Mouse (Mus musculus) erythroblast, embryonic 14.5 days (primary cell): ENCODE results near the gene Gm9922. TPM values are rescaled to one million over a fixed set of nuclear protein-coding genes. Genes with fewer than 3 reads are reported as not detected.

Experiments
- H3K27me3 ChIP-seq: 2 replicates; pipeline ENCODE4 v1.6.1; 2012; ENCODE audit warnings: inconsistent platforms; ENCODE audit not compliant: control insufficient read depth
- H3K36me3 ChIP-seq: 2 replicates; pipeline ENCODE4 v1.6.1; 2012; ENCODE audit warnings: mild to moderate bottlenecking, inconsistent platforms; ENCODE audit not compliant: control insufficient read depth
- H3K4me1 ChIP-seq: 2 replicates; pipeline ENCODE4 v1.6.1; 2012; ENCODE audit warnings: inconsistent platforms; ENCODE audit not compliant: control insufficient read depth
- H3K4me3 ChIP-seq: replicated peaks from 2 replicates; pipeline ENCODE3; 2012; ENCODE audit warnings: moderate library complexity, mild to moderate bottlenecking, inconsistent platforms
- H3K9me3 ChIP-seq: 2 replicates; pipeline ENCODE4 v1.6.1; 2012; ENCODE audit warnings: low read length, inconsistent platforms, mixed read lengths; ENCODE audit not compliant: control insufficient read depth
- GATA1 ChIP-seq: IDR thresholded peaks from 2 replicates; pipeline ENCODE4 v1.6.1; 2012; ENCODE audit warnings: low read length, inconsistent platforms, mixed read lengths
- TAL1 ChIP-seq: IDR thresholded peaks from 3 replicates; pipeline ENCODE4 v1.6.1; 2012; ENCODE audit warnings: low read length, inconsistent platforms, mixed read lengths
- polyA plus RNA-seq: library from polyadenylated mRNA; stranded (reverse); fragments of >175 nt; gene quantifications from 2 replicates; pipeline ENCODE4 v1.2.3, GENCODE M21; 2012

Gene Gm9922
- polyA plus RNA-seq, 1 experiment, result not detected

DNA sequence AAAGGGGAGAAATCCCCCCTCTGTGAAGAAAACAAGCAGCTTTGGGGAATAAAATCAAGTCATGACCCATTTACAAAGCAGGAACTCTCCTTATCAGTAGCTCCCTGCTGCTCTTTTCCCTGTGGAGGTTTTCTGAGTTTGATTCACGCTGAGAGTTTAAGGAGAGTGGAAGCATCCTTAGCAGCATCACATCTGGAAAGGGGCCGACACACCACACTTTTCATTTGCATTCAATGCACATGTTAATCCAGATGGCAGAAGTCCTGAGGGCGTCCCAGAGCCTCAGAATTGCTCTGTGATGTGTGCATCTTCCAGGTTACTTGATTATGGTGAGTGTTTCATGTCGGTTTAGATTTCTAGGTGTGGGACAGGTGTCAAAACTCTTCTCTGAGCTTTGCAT lies 25.8 kb upstream of the Gm9922 start:
- H3K4me1 ChIP-seq, result no peaks in the 10 kb centered on the region
- no peaks in the 10 kb centered on the region for H3K9me3 ChIP-seq
- no peaks in the 10 kb centered on the region for H3K27me3 ChIP-seq
- no peak for TF ChIP-seq TAL1
- TF ChIP-seq GATA1, result no peak
- no peak overlapping the region for H3K4me3 ChIP-seq
- H3K36me3 ChIP-seq, result no peaks in the 10 kb centered on the region

DNA sequence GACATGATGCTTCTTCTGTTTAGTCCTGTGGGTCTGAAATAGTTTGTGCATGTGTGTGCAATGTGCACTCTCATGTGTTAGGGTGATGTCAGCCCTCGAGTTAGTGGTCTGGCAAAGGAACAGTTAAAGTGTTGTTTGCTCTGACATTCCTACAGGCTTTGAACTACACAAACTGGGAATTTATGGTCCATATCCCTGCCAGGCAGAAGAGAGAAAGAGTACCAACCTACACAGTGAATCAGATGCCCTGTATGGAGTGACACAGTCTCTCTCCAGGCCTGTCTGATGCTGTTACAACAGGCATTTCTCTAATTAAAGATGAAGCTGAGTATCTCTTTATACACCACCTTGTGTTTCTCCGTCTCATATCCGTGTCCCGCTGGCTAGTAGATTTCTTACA lies 21.3 kb upstream of the Gm9922 start:
- H3K36me3 ChIP-seq, result no peaks in the 10 kb centered on the region
- TF ChIP-seq TAL1 (no peak), GATA1 (no peak)
- H3K27me3 ChIP-seq, result no peaks in the 10 kb centered on the region
- no peaks in the 10 kb centered on the region for H3K4me1 ChIP-seq
- H3K9me3 ChIP-seq, result no peaks in the 10 kb centered on the region
- no peak overlapping the region for H3K4me3 ChIP-seq

DNA sequence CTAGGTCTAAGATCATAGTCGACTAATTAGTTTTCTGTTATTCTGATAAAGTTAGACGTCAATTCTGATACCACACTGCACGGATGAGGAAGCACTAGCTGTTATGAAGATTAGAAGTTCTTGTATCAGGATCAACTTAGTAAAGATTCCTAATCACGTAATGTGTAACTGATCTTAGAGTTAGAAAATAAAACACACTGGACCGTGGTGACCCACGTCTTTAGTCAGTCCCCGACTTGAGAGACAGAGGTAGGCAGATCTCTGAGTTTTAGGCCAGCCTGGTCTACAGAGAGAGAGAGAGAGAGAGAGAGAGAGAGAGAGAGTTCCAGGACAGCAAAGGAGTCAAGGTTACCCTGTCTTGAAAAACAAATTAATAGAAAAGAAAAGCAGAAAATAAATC lies 18.8 kb upstream of the Gm9922 start:
- Histone ChIP-seq H3K9me3 (no peaks in the 10 kb centered on the region), H3K27me3 (no peaks in the 10 kb centered on the region), H3K4me1 (no peaks in the 10 kb centered on the region), H3K4me3 (no peak overlapping the region), H3K36me3 (no peaks in the 10 kb centered on the region)
- TF ChIP-seq TAL1 (no peak), GATA1 (no peak)

DNA sequence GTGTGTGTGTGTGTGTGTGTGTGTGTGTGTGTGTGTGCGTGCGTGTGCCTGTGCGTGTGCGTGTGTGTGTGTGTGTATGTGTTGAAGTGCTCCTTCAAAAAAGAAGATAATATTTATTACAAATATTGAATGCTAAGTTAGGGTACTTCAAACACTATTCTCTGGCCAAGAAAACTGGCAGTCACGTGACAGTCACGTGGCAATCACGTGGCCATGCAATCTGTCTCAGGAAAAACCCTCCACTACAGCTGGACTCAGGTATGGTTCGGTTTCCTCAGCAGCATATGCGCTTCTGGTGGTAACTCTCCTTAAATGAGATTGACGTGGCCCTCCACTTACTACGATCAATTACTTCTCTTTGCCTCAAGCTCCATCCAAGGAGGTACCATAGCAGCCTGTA lies 18.2 kb upstream of the Gm9922 start:
- H3K9me3 ChIP-seq, result no peaks in the 10 kb centered on the region
- H3K27me3 ChIP-seq, result no peaks in the 10 kb centered on the region
- no peak overlapping the region for H3K4me3 ChIP-seq
- no peaks in the 10 kb centered on the region for H3K36me3 ChIP-seq
- no peaks in the 10 kb centered on the region for H3K4me1 ChIP-seq
- TF ChIP-seq TAL1 (no peak), GATA1 (no peak)

DNA sequence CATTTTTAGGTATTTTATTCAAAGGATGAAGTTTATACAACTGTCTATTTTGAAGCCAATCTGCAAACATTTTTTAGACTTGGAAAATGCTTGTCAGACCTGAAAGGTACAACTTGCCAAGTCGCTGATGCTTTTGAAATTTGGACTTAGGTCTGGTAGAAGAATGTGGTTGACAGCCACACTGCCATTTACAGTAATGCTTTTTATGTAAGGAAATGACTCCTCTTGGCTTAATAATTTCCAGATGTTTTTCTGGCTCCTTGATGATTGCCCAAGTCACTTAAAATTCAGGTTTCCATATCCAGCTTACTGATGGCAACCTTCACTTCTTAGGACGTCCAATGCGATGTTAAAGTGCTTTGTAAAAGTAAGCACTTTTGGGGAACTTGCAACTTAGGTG lies 17.0 kb upstream of the Gm9922 start:
- Histone ChIP-seq H3K27me3 (no peaks in the 10 kb centered on the region), H3K4me3 (no peak overlapping the region), H3K4me1 (no peaks in the 10 kb centered on the region), H3K9me3 (no peaks in the 10 kb centered on the region), H3K36me3 (no peaks in the 10 kb centered on the region)
- no peak for TF ChIP-seq GATA1
- TF ChIP-seq TAL1, result no peak

DNA sequence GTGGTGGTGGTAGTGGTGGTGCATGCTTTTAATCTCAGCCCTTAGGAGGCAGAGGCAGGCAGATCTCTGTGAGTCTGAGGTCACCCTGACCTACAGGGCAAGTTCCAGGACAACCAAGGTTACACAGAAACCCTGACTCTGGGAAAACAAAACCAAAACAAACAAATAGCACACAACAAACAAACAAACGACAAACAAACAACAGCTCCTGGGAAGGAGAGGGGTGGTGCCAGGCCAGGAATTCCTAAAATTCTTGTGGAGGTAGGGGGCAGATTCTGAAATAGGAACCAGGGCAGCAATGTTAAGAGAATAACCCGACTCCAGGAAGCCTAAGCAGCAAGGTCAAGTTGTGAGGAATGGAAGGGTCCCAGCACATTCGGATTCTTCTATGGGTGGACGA lies 7.9 kb upstream of the Gm9922 start:
- no peaks in the 10 kb centered on the region for H3K4me1 ChIP-seq
- no peak overlapping the region for H3K4me3 ChIP-seq
- no peaks in the 10 kb centered on the region for H3K9me3 ChIP-seq
- H3K36me3 ChIP-seq, result no peaks in the 10 kb centered on the region
- TF ChIP-seq GATA1, result no peak
- no peak for TF ChIP-seq TAL1
- peaks cover 2% of the 10 kb centered on the region; the same call in 1 of the 2 replicates for H3K27me3 ChIP-seq

DNA sequence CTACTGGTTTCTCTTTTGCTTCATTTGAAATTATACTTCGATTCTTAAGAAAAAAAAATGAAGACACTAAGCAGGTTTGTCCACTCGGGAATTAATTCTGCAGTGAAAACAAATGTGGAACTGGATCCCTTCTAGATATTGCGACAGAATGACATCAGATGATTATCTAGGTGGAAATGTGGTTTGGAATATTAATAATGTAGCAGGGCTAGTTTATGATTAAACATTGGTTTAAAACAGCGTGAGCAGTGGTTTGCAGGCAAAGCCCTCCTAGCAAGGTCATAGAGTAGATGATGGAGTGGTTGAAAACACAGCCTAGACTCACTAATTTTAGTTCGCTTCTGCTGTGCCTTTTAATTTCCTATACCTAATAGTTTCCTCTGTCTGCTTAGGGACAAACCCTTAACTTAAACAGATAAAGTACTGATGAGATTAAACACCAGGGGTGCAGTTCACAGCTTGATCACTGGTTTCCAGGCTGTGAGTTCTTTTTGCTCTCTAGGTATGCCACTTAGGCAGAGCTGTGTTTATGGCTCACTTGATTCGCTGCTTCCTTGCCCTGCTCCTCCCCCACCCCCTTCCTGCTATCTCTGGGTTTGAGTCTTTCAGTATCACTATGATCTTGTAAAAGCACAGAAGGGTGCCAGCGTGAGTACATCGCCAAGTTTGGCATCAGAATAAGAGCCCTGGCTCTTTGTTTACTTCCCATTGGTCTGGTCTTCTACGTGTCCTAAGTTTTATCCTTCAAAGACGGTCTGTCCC lies 4.1 kb upstream of the Gm9922 start:
- Histone ChIP-seq H3K36me3 (no peaks in the 10 kb centered on the region), H3K9me3 (no peaks in the 10 kb centered on the region; the same call in 1 of the 2 replicates), H3K27me3 (peaks cover 37% of the 10 kb centered on the region), H3K4me3 (no peak overlapping the region), H3K4me1 (peaks cover 4% of the 10 kb centered on the region; the same call in 1 of the 2 replicates)
- TF ChIP-seq GATA1, result no peak
- no peak for TF ChIP-seq TAL1

DNA sequence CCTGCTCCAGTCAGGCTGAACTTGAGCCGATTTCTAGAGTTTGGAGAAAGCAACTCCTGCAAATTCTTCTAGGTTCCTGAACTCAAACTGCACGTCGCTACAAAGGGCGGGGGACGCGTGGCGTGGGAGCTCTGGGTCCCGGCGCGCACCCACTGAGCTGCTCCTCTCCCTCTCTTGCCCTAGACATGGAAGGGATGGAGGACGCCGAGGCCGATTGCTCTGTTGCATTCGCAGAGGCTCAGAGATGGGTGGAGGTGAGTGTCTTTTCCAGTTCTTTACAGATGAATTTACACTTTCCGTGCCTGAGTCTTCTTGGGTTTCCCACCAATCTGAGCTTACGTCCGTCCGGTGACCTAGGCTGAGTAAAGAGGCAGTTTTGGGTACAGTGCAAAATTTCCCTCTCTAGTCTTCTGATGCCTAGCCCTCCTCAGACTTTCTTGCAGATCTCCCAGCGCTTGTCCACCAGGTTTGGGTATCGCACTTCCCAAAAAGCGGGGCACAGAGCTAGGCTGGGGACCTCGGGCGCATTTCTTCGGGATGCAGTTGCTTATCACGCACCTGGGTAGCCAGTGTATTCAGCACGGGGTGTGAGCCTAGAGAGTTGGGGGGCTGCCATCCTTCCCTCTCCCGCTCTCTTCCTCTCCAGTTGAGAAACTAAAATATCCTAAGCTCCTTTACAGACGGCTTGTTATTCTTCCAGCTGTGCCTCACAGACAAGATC lies 518 bp upstream of the Gm9922 start:
- H3K27me3 ChIP-seq, result peaks cover 52% of the 10 kb centered on the region

DNA sequence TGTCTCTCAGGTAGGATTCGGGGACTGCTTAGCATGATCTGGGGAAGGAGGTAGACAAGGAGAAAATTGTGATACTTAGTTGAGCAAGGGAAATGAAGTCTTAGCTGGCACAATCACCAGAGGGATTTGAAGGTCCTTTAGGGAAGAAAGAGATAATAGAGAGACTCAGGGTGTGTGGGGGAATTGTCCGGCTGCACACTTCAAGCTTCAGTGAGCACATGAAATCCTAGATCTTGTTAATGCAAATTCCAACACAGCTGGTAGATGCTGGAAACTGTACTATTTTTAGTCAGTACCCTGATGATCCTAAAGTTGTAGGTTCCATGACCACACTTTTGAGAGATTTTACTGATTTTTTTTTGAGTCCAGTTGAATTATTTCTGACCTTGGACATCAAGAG lies 15.2 kb downstream of the Gm9922 start:
- TF ChIP-seq GATA1 (no peak), TAL1 (no peak)
- H3K27me3 ChIP-seq, result no peaks in the 10 kb centered on the region
- no peaks in the 10 kb centered on the region for H3K36me3 ChIP-seq
- H3K4me3 ChIP-seq, result no peak overlapping the region
- H3K9me3 ChIP-seq, result no peaks in the 10 kb centered on the region
- H3K4me1 ChIP-seq, result no peaks in the 10 kb centered on the region

More for the DNA sequence above, 518 bp upstream of the Gm9922 start:
- Histone ChIP-seq H3K9me3 (no peaks in the 10 kb centered on the region; the same call in 1 of the 2 replicates), H3K4me3 (peak overlapping the region; percentile 46), H3K4me1 (peaks cover 4% of the 10 kb centered on the region; the same call in 1 of the 2 replicates), H3K36me3 (no peaks in the 10 kb centered on the region)
- TF ChIP-seq TAL1 (no peak), GATA1 (no peak)
